Mouse (Mus musculus) intestine, embryonic 16.5 days (tissue): ENCODE data around the gene Mocs2. TPM values are rescaled to one million over a fixed set of nuclear protein-coding genes. Genes with fewer than 3 reads are reported as not detected.

Experiments used
- ATAC-seq: fragments of 200-750 bp; cut with Nextera tagmentation; 2 replicates; pipeline ENCODE4 v1.8.0; 2017; ENCODE audit warnings: moderate TSS enrichment, moderate library complexity
- H3K27ac ChIP-seq: fragments of 300-500 bp; sonication (generic); 2 replicates; pipeline ENCODE4 v1.5.1; 2014; ENCODE audit warnings: mild to moderate bottlenecking, low read length
- H3K27me3 ChIP-seq: fragments of 300-500 bp; sonication (generic); replicated peaks from 2 replicates; pipeline ENCODE4 v1.6.1; 2014; ENCODE audit warnings: low read length, control low read depth, mixed read lengths; ENCODE audit not compliant: control insufficient read depth, insufficient read depth
- H3K36me3 ChIP-seq: fragments of 300-500 bp; sonication (generic); 2 replicates; pipeline ENCODE4 v1.6.1; 2014; ENCODE audit warnings: low read length, control low read depth; ENCODE audit not compliant: control insufficient read depth, insufficient read depth
- H3K4me1 ChIP-seq: fragments of 300-500 bp; sonication (generic); 2 replicates; pipeline ENCODE4 v1.6.1; 2014; ENCODE audit warnings: low read length, control low read depth, mixed read lengths; ENCODE audit not compliant: control insufficient read depth, insufficient read depth
- H3K4me2 ChIP-seq: fragments of 300-500 bp; sonication (generic); 2 replicates; pipeline ENCODE4 v1.6.1; 2014; ENCODE audit warnings: low read depth, low read length, control low read depth
- H3K4me3 ChIP-seq: fragments of 300-500 bp; sonication (generic); 2 replicates; pipeline ENCODE4 v1.5.1; 2014; ENCODE audit warnings: mild to moderate bottlenecking, low read length
- H3K9ac ChIP-seq: fragments of 300-500 bp; sonication (generic); 2 replicates; pipeline ENCODE4 v1.6.1; 2014; ENCODE audit warnings: low read depth, low read length
- H3K9me3 ChIP-seq: fragments of 300-500 bp; sonication (generic); 2 replicates; pipeline ENCODE4 v1.6.1; 2016; ENCODE audit warnings: low read length, control low read depth; ENCODE audit not compliant: control insufficient read depth
- WGBS: fragments of 180-500 bp; shearing (Covaris S2); extraction: QIAGEN DNeasy Blood & Tissue Kit; methylation state at CpG from one replicate; pipeline ENCODE4 v1.1.7; 2014; 5-methylcytosine and 5-hydroxymethylcytosine counted together
- polyA plus RNA-seq: library from polyadenylated mRNA; unstranded; fragments of >200 nt; fragmentation: Nextera tagmentation; extraction: Ambion mirVana; gene quantifications from 2 replicates; pipeline ENCODE4 v1.2.1, GENCODE M21; 2015

Gene Mocs2
- polyA plus RNA-seq, 1 experiment from 2014 or later, result 111 TPM

GRCm38 (mm10) chr13:114874738-114875137 lies 56.7 kb downstream of the Mocs2 start:
- 74% methylated on average over 6 of the region's 6 CpGs for WGBS
- Histone ChIP-seq H3K4me3 (no peak overlapping the region), H3K27me3 (no peaks in the 10 kb centered on the region), H3K36me3 (no peaks in the 10 kb centered on the region), H3K9ac (no peak overlapping the region), H3K4me2 (no peak overlapping the region), H3K4me1 (0 out of 2 replicates have a peak, but pooled peaks cover 5% of the 10 kb centered on the region), H3K27ac (no peak overlapping the region), H3K9me3 (no peaks in the 10 kb centered on the region)
- ATAC-seq, result no peak

DNA sequence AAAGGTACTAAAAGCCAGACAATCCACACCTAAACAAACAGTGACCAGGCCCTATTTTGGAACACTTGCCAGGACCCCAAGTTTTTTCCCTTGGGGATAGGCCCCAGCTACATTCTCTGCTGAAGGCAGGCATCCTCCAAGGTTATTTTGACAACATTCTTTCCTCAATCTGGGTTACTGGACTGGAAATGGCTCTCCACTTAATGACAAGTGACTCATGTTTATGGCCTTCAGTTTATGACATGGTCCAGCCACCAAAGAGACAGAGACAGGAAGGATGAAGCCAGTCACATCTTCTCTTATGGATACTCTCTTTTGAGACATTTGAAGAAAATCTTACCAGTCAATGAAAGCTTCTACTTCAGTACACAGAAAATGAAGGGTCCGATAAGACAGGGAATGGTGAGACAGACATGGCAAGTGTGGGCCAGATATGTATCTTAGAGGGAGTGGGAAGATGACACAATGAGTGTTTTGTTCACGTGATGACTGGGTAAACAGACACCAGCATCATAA lies 58.0 kb downstream of the Mocs2 start:
- no peak overlapping the region for H3K9ac ChIP-seq
- 0 out of 2 replicates have a peak, but pooled peaks cover 5% of the 10 kb centered on the region for H3K4me1 ChIP-seq
- 0 out of 2 replicates have a peak, but pooled peaks have one; percentile 28 for ATAC-seq
- no peaks in the 10 kb centered on the region for H3K9me3 ChIP-seq
- no peak overlapping the region for H3K27ac ChIP-seq
- no peaks in the 10 kb centered on the region for H3K27me3 ChIP-seq
- WGBS, result 74% methylated on average over 2 of the region's 2 CpGs
- no peak overlapping the region for H3K4me3 ChIP-seq
- no peak overlapping the region for H3K4me2 ChIP-seq
- H3K36me3 ChIP-seq, result no peaks in the 10 kb centered on the region

GRCm38 (mm10) chr13:114878667-114879066 lies 60.6 kb downstream of the Mocs2 start:
- no peak overlapping the region for H3K4me3 ChIP-seq
- H3K9me3 ChIP-seq, result no peaks in the 10 kb centered on the region
- no peak for ATAC-seq
- no peak overlapping the region for H3K27ac ChIP-seq
- 73% methylated on average over 11 of the region's 11 CpGs for WGBS
- H3K27me3 ChIP-seq, result no peaks in the 10 kb centered on the region
- no peaks in the 10 kb centered on the region for H3K36me3 ChIP-seq
- H3K4me1 ChIP-seq, result 0 out of 2 replicates have a peak, but pooled peaks cover 5% of the 10 kb centered on the region
- no peak overlapping the region for H3K9ac ChIP-seq
- no peak overlapping the region for H3K4me2 ChIP-seq

Other genes starting within 250 kb of the Mocs2 start
- 4.3 and 5.9 TPM in 2 replicates for gene Itga2, start 113.9 kb downstream of the Mocs2 start, polyA plus RNA-seq